Mouse (Mus musculus): ENCODE measurements around the gene Slc13a5. TPM values are rescaled to one million over a fixed set of nuclear protein-coding genes. Genes with fewer than 3 reads are reported as not detected.

The Slc13a5 gene
- total RNA-seq (2021): not detected
- long read RNA-seq, experiment 1: 0 reads
- long read RNA-seq, experiment 2, partial matches to known transcripts: 1 of 1 reads
- long read RNA-seq, experiment 2, other reads (novel, unspliced or antisense): 0 of 1 reads

DNA sequence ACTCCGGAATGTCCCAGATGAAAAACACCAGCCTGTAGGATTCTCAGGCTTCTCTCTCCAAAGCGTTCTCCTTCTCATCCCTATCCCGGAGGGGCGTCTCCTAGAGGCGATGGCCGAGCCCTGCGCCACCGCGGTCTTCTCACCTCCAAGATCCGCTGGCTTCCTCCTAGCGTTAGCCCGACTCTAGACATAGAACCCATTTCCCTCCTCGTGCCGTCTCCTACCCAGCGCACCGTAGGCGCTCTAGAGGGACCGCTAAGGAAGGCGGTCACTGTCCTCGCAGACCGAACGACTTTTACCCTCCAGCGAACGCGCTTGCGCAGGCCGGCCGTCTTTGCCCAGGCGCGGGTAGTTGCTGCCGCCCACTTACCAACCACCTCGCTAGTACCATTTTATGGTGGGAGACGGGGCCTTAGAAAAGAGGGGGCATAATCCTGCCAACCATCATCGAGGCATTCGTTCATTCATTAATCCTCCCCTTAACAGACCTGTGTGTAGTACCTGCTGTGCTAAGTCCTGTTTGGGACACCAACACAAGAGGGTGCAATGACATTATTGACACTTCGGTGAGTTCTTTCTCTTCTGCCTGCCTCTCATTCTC, at the start of gene Slc13a5:
Gene Slc13a5, minus strand, starts transcription at position 263 of the 601 bp plus-strand sequence.
- intact Hi-C loops (cut with DNase I): no loop called here
- DNase-seq: peak; percentile 5

DNA sequence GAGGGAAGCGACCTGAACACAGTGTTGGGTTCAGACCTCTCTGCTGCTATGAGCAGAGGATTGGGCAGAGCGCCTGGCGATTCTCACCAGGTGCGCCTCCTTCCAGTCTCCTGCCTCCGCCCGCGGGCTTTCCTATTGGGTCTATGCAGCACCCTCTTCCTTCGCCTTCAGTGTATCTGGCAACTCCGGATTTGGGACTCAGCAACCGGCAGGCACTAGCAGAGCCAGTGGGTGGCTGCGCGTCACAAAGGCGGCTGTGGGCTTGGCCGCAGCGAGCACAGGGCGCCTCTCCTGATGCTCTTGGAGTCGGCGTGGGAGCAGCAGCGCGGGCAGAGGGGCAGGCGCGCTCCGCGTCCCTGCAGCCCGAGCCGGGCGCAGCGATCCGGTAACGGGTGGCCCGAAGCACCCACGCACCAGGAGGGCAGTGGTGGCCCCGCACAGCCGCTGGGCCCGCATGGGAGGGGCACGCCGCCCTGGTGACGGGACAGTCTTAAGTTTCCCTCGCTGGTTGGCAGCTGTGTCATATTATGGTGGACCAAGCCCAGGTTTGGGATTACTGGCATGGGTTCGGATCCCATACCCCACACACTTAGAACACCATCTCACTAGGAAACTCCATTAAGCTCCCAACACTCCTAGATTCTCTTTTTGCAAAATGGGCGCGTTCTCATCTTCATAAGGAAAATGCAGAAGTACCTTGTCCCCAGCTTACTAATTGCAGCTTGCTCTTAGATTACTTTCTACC, 47.3 kb upstream of the Slc13a5 start, which contains the start of gene Fbxo39:
Gene Fbxo39, plus strand, starts transcription at position 294 of the 745 bp plus-strand sequence.
- peak in 1 of 2 experiments; percentile 16 for DNase-seq
- intact Hi-C loops (cut with DNase I): no loop called here

- intact Hi-C loops (cut with DNase I): no loop called here
These were observed 44.5 kb upstream of the Slc13a5 start for GRCm38 (mm10) chr11:72311355-72312001.

GRCm38 (mm10) chr11:72310491-72310890, 43.5 kb upstream of the Slc13a5 start:
- DNase-seq: no peak
- intact Hi-C loops (cut with DNase I): no loop called here

More at GRCm38 (mm10) chr11:72311355-72312001, 44.5 kb upstream of the Slc13a5 start:
- no peak for DNase-seq

GRCm38 (mm10) chr11:72308982-72309381, 42.0 kb upstream of the Slc13a5 start:
- intact Hi-C loops (cut with DNase I): no loop called here
- no peak for DNase-seq

DNA sequence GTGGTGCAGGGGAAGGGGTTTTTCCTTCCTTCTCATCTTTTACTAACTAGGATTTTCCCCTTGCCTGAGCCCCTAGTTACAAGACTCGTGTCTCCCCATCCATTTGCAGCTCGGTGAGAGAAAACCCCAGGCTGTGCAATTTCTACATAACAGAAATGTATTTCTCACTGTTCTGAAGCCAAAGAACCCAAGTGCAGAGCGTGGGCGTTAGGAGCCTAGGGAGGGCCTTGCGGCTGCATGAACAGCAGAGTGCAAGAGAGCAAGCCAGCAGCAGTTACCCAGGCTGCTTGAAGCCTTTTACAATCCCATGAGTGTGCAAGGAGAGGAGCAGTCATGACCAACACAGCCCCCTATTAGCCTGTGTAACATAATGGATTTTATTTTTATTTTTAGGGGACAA, 40.4 kb upstream of the Slc13a5 start:
- intact Hi-C loops (cut with DNase I): no loop called here

GRCm38 (mm10) chr11:72302230-72302629, 35.2 kb upstream of the Slc13a5 start:
- peak; percentile 53 to 70 for DNase-seq

More for the DNA sequence above, 40.4 kb upstream of the Slc13a5 start:
- DNase-seq: no peak

DNA sequence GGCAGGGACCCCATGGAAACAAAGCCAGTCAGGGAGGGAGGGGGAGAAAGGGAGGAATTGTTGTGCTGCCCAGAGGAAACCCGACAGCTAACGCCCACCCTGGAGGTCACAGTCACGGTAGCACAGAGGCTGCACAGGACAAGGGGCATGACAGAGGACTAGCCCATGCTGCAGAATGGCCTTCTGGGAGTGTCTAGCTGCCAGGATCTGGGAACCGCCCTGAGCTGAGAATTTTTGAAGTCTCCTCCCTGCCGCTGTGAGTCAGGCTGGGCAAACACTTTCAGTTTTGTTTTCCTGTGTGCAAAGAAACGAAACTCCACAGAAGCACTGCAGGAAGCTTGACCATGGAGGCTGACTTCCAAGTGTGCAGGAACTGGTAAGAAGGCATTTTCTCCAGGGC, 34.3 kb upstream of the Slc13a5 start, which contains the start of gene Xaf1:
Gene Xaf1, plus strand, starts transcription at position 296 of the 400 bp plus-strand sequence.
- intact Hi-C loops (cut with DNase I): no loop called here
- peak; percentile 61 to 72 for DNase-seq

More at GRCm38 (mm10) chr11:72302230-72302629, 35.2 kb upstream of the Slc13a5 start:
- intact Hi-C loops (cut with DNase I): no loop called here

- no peak for DNase-seq
- intact Hi-C loops (cut with DNase I): no loop called here
These were observed 26.1 kb upstream of the Slc13a5 start for GRCm38 (mm10) chr11:72293116-72293515.

DNA sequence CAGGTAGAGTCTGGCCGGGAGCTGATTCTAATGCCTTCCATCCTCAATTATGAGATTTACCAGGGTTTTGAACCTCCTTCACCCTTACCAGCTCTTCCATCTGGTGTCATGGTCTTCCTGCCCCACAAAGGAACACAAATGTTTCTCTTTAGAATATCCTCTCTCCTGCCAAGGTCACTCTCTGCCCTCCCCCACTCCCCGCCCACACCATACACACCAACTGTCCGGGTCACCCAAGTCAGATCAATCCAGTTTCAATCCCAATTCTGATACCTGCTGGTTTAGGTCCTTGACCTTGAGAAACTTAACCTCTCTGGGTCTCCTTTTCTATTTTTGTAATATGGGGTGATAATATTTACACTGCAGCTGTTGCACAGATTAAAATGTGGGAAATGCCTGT, 20.5 kb upstream of the Slc13a5 start:
- intact Hi-C loops (cut with DNase I): no loop called here
- DNase-seq: no peak

DNA sequence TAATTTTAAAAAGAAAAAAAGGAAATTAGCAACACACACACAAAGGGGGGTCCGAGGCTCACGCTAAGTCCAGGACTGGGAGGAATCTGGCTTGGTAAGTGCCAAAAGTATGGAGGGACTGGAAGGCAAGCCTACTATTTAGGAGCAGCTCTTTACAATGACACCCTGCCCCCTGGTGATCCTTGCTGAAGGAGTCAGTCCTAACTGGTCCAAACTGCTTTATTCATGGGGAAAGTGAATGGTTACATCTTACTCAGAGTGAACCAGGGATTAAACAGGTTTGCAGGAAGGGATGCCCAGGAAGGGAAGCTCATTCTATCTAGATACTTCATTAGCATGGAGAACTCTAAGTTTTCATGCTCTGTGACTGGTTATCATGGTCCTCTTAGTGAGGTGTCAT, 20.1 kb upstream of the Slc13a5 start:
- no peak for DNase-seq
- intact Hi-C loops (cut with DNase I): no loop called here

DNA sequence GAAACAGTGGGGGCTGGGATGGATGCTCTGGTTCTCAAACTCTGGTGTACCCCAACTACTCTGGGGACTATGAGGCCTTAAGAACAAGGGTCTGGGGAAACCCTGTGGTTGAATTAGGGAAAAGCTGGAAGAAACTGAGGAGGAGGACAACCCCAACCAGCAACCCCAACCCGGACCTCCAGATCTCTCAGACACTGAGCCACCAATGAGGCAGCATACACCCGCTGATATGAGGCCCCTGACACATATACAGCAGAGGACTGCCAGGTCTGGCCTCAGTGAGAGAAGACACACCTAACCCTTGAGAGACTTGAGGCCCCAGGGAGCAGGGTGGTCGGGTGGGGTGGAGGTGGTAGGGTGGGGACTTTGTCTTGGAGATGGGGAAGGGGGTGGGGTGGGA, 19.6 kb upstream of the Slc13a5 start:
- intact Hi-C loops (cut with DNase I): no loop called here
- no peak for DNase-seq

- intact Hi-C loops (cut with DNase I): no loop called here
These were observed 19.0 kb upstream of the Slc13a5 start for GRCm38 (mm10) chr11:72285971-72286480.

DNA sequence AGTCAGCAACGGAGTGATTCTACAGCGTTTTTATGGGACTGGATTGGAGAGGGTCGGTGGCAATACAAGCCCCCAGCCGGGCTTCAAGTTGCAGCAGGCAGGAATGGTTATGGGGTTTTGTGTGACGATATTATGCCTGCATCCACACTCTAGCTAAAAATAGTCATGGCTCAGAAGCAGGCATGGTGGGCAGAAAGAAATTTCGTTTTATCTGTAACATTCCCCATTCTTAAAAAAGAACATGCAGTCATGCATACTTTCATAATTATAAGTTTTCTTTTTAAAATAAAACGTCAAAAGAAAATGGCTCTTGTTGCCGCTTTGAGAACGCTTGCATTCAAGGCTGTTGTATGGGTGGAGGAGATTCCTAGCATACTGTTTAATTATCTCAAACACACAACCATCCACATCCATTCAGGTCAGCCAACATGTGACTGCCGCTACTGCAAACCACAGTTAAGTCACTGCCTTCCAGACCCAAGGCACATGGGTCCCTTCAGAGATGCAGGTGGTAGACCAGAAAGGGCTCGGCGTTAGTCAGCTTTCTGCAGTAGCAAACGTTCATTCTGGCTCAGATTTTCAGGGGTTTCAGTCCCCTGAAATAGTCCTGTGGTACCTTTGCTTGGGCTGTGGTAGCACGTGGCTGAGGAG, 17.6 kb upstream of the Slc13a5 start:
- intact Hi-C loops (cut with DNase I): no loop called here

More at GRCm38 (mm10) chr11:72285971-72286480, 19.0 kb upstream of the Slc13a5 start:
- DNase-seq: no peak

DNA sequence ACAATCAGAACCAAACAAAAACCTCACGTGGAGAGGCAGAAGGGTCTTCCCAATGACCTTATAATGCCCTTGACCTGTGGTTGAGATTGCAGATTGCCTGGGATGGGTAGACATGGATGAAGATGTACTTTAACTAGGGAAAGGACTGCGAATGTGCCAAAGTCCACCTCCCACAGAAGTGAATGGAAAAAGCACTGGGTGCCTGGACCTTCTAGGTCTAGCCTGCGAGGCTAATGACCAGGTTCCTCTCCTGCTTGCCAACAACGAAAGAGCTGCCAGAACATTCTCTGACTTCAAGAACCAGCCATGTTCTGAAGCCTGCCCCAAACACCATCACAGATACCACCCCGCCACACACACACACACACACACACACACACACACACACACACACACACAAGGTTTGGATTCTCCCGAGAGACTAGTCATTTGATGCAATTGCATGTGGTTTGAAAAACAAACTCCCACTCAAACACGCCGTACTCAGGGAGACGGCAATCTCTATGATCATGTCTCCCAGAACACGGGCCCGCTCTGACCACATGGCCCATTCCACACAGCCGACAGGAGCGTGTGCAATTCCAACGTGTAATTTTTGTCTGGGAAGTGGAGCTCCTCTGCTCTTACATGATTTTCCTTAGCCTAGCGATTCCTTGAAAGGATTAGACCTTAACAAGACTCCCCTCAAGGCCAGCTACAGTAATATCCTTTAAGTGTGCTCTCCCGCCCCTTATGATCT, 16.6 kb upstream of the Slc13a5 start:
- DNase-seq: no peak
- intact Hi-C loops (cut with DNase I): no loop called here

More for the DNA sequence above, 17.6 kb upstream of the Slc13a5 start:
- no peak for DNase-seq

DNA sequence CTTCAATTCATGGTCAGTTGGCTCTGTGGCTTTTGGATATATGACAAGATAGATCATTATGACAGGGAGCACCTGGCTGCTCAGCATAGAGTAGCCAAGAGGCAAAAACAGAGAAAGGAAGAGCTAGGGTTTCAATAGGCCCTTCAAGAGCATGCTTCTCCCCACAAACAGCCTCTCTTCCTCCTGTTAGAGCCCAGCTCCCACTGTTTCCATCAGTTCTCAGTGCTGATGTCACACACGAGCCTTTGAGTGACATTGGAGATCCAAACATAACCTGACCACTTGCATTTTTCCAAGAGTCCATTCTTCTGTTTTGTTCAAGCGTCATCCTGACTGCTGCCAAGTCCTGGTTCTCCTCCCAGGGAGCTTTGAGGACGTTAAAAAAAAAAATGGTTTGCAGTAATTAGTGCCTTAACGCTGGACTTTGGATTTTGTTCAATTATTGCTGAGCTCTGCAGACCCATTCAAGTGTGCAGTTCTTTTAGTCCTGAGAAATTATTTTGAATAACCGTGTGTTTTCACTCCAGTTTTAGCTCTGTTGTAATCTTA, 14.9 kb upstream of the Slc13a5 start:
- DNase-seq: no peak
- intact Hi-C loops (cut with DNase I): no loop called here

GRCm38 (mm10) chr11:72281143-72281851, 14.3 kb upstream of the Slc13a5 start:
- no peak for DNase-seq
- intact Hi-C loops (cut with DNase I): no loop called here

- intact Hi-C loops (cut with DNase I): no loop called here
- no peak for DNase-seq
These were observed 6.3 kb upstream of the Slc13a5 start for GRCm38 (mm10) chr11:72273341-72273740.

DNA sequence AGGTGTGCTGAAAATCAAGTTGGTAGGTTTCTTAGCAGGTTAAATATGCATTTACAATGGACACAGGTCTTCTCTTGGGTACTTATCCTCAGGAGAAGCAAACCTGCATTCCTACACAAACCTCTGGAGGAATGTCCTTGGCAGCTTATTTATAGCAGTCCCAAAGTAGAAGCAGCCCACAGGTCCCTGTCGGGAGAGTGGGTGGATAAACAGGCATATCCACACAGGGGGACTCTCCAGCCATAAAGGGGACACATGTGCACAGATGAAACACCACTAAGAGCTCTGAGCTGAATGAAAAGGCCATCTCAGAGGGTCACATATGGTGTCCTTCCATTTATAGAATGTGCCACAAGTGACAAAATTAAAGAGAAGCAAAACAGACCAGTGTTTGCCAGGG, 4.7 kb upstream of the Slc13a5 start:
- intact Hi-C loops (cut with DNase I): no loop called here
- no peak for DNase-seq

All from heart, postnatal 14 days (tissue).